Mouse (Mus musculus) neural tube, embryonic 14.5 days (tissue): ENCODE measurements around the gene Nos3. TPM values are rescaled to one million over a fixed set of nuclear protein-coding genes. Genes with fewer than 3 reads are reported as not detected.

ENCODE experiments used
- ATAC-seq: fragments of 200-750 bp; cut with Nextera tagmentation; 2 replicates; pipeline ENCODE4 v1.8.0; 2017; ENCODE audit warnings: low read depth, mild to moderate bottlenecking, moderate TSS enrichment, moderate library complexity
- H3K27ac ChIP-seq: fragments of 300-500 bp; sonication (generic); 2 replicates; pipeline ENCODE4 v1.5.1; 2014; ENCODE audit warnings: low read depth, mild to moderate bottlenecking, control low read depth, low read length, moderate library complexity, mixed read lengths
- H3K27me3 ChIP-seq: fragments of 300-500 bp; sonication (generic); 2 replicates; pipeline ENCODE4 v1.6.1; 2014; ENCODE audit warnings: low read length; ENCODE audit not compliant: control insufficient read depth, insufficient read depth
- H3K36me3 ChIP-seq: fragments of 300-500 bp; sonication (generic); 2 replicates; pipeline ENCODE4 v1.6.1; 2014; ENCODE audit warnings: low read length, mixed read lengths; ENCODE audit not compliant: control insufficient read depth, insufficient read depth
- H3K4me1 ChIP-seq: fragments of 300-500 bp; sonication (generic); 2 replicates; pipeline ENCODE4 v1.6.1; 2014; ENCODE audit warnings: low read length; ENCODE audit not compliant: control insufficient read depth, insufficient read depth
- H3K4me2 ChIP-seq: fragments of 300-500 bp; sonication (generic); 2 replicates; pipeline ENCODE4 v1.6.1; 2014; ENCODE audit warnings: mild to moderate bottlenecking, low read depth, low read length, control low read depth
- H3K4me3 ChIP-seq: fragments of 300-500 bp; sonication (generic); 2 replicates; pipeline ENCODE4 v1.5.1; 2014; ENCODE audit warnings: low read depth, low read length, control low read depth, mixed read lengths
- H3K9ac ChIP-seq: fragments of 300-500 bp; sonication (generic); replicated peaks from 2 replicates; pipeline ENCODE4 v1.6.1; 2014; ENCODE audit warnings: low read depth, mild to moderate bottlenecking, control low read depth, low read length, mixed read lengths
- H3K9me3 ChIP-seq: fragments of 300-500 bp; sonication (generic); 2 replicates; pipeline ENCODE4 v1.6.1; 2016; ENCODE audit warnings: low read length; ENCODE audit not compliant: control insufficient read depth
- WGBS: fragments of 180-500 bp; shearing (Covaris S2); extraction: QIAGEN DNeasy Blood & Tissue Kit; methylation state at CpG from one replicate; pipeline ENCODE4 v1.1.7; 2014; 5-methylcytosine and 5-hydroxymethylcytosine counted together
- polyA plus RNA-seq: library from polyadenylated mRNA; unstranded; fragments of >200 nt; fragmentation: Nextera tagmentation; extraction: Ambion mirVana; gene quantifications from 2 replicates; pipeline ENCODE4 v1.2.1, GENCODE M21; 2014

Gene Nos3
- polyA plus RNA-seq, 1 experiment from 2014 or later: 4.2 TPM

GRCm38 (mm10) chr5:24423129-24424003 is 58.8 kb downstream of the Nos3 start, which contains the start of the genes Cdk5 and Slc4a2:
Gene Cdk5 (minus strand): TSS chr5:24423530.
Gene Slc4a2 (plus strand): TSS chr5:24423837.
- peak within 1 kb of the TSS; percentile 80 for H3K9ac ChIP-seq
- H3K4me3 ChIP-seq: peak within 1 kb of the TSS; percentile 52
- peak; percentile 97 for ATAC-seq
- under 1% methylated on average over 46 of the region's 46 CpGs for WGBS
- peak within 1 kb of the TSS; percentile 86 for H3K27ac ChIP-seq
- H3K9me3 ChIP-seq: no peaks in the 10 kb centered on the region
- H3K36me3 ChIP-seq: peaks cover 7% of the 10 kb centered on the region; the same call in 1 of the 2 replicates
- no peaks in the 10 kb centered on the region for H3K27me3 ChIP-seq
- H3K4me1 ChIP-seq: peaks cover 26% of the 10 kb centered on the region; the same call in 1 of the 2 replicates
- peak within 1 kb of the TSS; percentile 83 for H3K4me2 ChIP-seq

- Histone ChIP-seq H3K36me3 (peaks cover under 1% of the 10 kb centered on the region; the same call in 1 of the 2 replicates), H3K9me3 (no peaks in the 10 kb centered on the region), H3K9ac (peak overlapping the region; percentile 56), H3K4me3 (peak overlapping the region; percentile 52), H3K4me2 (peak overlapping the region; percentile 83), H3K4me1 (peaks cover 26% of the 10 kb centered on the region; the same call in 1 of the 2 replicates), H3K27me3 (no peaks in the 10 kb centered on the region), H3K27ac (peak overlapping the region; percentile 86)
- WGBS: 13% methylated on average over 21 of the region's 21 CpGs
- ATAC-seq: no peak; the same call in 1 of the 2 replicates
Measured at GRCm38 (mm10) chr5:24424004-24424781, 59.6 kb downstream of the Nos3 start.

GRCm38 (mm10) chr5:24424861-24425411 is 60.3 kb downstream of the Nos3 start:
- peaks cover 26% of the 10 kb centered on the region; the same call in 1 of the 2 replicates for H3K4me1 ChIP-seq
- H3K4me2 ChIP-seq: peak overlapping the region; percentile 83
- H3K27ac ChIP-seq: peak overlapping the region; percentile 64
- H3K9ac ChIP-seq: peak overlapping the region; percentile 39
- under 1% methylated on average over 46 of the region's 60 CpGs for WGBS
- ATAC-seq: no peak
- peak overlapping the region; percentile 52 for H3K4me3 ChIP-seq
- H3K27me3 ChIP-seq: no peaks in the 10 kb centered on the region
- H3K9me3 ChIP-seq: no peaks in the 10 kb centered on the region
- no peaks in the 10 kb centered on the region; the same call in 1 of the 2 replicates for H3K36me3 ChIP-seq

GRCm38 (mm10) chr5:24425421-24426036 is 60.9 kb downstream of the Nos3 start:
- peak overlapping the region; percentile 83 for H3K4me2 ChIP-seq
- peak overlapping the region; percentile 52 for H3K4me3 ChIP-seq
- peaks cover 26% of the 10 kb centered on the region; the same call in 1 of the 2 replicates for H3K4me1 ChIP-seq
- WGBS: under 1% methylated on average over 26 of the region's 30 CpGs
- no peaks in the 10 kb centered on the region for H3K9me3 ChIP-seq
- no peaks in the 10 kb centered on the region for H3K27me3 ChIP-seq
- ATAC-seq: no peak
- no peak overlapping the region for H3K27ac ChIP-seq
- peak overlapping the region; percentile 39 for H3K9ac ChIP-seq
- peaks cover 2% of the 10 kb centered on the region; the same call in 1 of the 2 replicates for H3K36me3 ChIP-seq

- no peak for ATAC-seq
- peaks cover 7% of the 10 kb centered on the region; the same call in 1 of the 2 replicates for H3K36me3 ChIP-seq
- H3K4me3 ChIP-seq: peak overlapping the region; percentile 52; the same call in 1 of the 2 replicates
- peaks cover 26% of the 10 kb centered on the region; the same call in 1 of the 2 replicates for H3K4me1 ChIP-seq
- no peaks in the 10 kb centered on the region for H3K9me3 ChIP-seq
- peak overlapping the region; percentile 39; the same call in 1 of the 2 replicates for H3K9ac ChIP-seq
- WGBS: 1% methylated on average over 10 of the region's 10 CpGs
- no peaks in the 10 kb centered on the region for H3K27me3 ChIP-seq
- peak overlapping the region; percentile 83 for H3K4me2 ChIP-seq
- no peak overlapping the region for H3K27ac ChIP-seq
Measured at GRCm38 (mm10) chr5:24426037-24426432, 61.4 kb downstream of the Nos3 start.

- Histone ChIP-seq H3K27me3 (no peaks in the 10 kb centered on the region), H3K4me1 (peaks cover 26% of the 10 kb centered on the region; the same call in 1 of the 2 replicates), H3K4me3 (no peak overlapping the region), H3K9me3 (no peaks in the 10 kb centered on the region), H3K4me2 (peak overlapping the region; percentile 83; the same call in 1 of the 2 replicates), H3K36me3 (peaks cover 12% of the 10 kb centered on the region; the same call in 1 of the 2 replicates), H3K27ac (no peak overlapping the region), H3K9ac (no peak overlapping the region)
- WGBS: 8% methylated on average over 9 of the region's 9 CpGs
- ATAC-seq: no peak
Measured at GRCm38 (mm10) chr5:24426556-24427284, 62.1 kb downstream of the Nos3 start.

- Histone ChIP-seq H3K9ac (no peak overlapping the region), H3K27me3 (no peaks in the 10 kb centered on the region), H3K4me1 (peaks cover 26% of the 10 kb centered on the region; the same call in 1 of the 2 replicates), H3K9me3 (no peaks in the 10 kb centered on the region), H3K4me2 (no peak overlapping the region), H3K36me3 (peaks cover 15% of the 10 kb centered on the region; the same call in 1 of the 2 replicates), H3K4me3 (no peak overlapping the region), H3K27ac (no peak overlapping the region)
- ATAC-seq: no peak
- WGBS: 17% methylated on average over 12 of the region's 12 CpGs
Measured at GRCm38 (mm10) chr5:24427285-24427633, 62.6 kb downstream of the Nos3 start.
